Mouse (Mus musculus) MEL (cell line): ENCODE results near the gene Tmem91. TPM values are rescaled to one million over a fixed set of nuclear protein-coding genes. Genes with fewer than 3 reads are reported as not detected.

ENCODE experiments used
- DNase-seq: peaks from one replicate; pipeline ENCODE4 v3.0.0; 2011; ENCODE audit warnings: low read depth, low spot score
- H3K27ac ChIP-seq: 2 replicates; pipeline ENCODE4 v1.5.1; 2012; ENCODE audit warnings: low read depth, mild to moderate bottlenecking, control low read depth, low read length, moderate library complexity; ENCODE audit not compliant: control insufficient read depth
- H3K27me3 ChIP-seq, 2 experiments: fragments of 150-350 bp in 1 of 2; sonication (generic) in 1 of 2; 2 replicates each; pipeline ENCODE4 v1.6.1; 2012; ENCODE audit warnings: low read length in 2 of 2, mild to moderate bottlenecking in 2 of 2, improper control_type of control experiment in 1 of 2, moderate library complexity in 1 of 2; ENCODE audit not compliant: insufficient read depth in 2 of 2, control insufficient read depth in 1 of 2
- H3K36me3 ChIP-seq, 2 experiments: 2 replicates each; pipeline ENCODE4 v1.6.1; 2012 to 2014; ENCODE audit warnings: low read length in 2 of 2, improper control_type of control experiment in 1 of 2, inconsistent platforms in 1 of 2, mild to moderate bottlenecking in 1 of 2; ENCODE audit not compliant: insufficient read depth in 2 of 2, control insufficient read depth in 1 of 2
- H3K4me1 ChIP-seq, 2 experiments: fragments of 150-350 bp in 1 of 2; sonication (generic) in 1 of 2; 2 replicates each; pipeline ENCODE4 v1.6.1; 2012; ENCODE audit warnings: low read length in 2 of 2, improper control_type of control experiment in 1 of 2, mild to moderate bottlenecking in 1 of 2; ENCODE audit not compliant: insufficient read depth in 2 of 2, control insufficient read depth in 1 of 2
- H3K4me3 ChIP-seq, 2 experiments: fragments of 150-350 bp in 1 of 2; sonication (generic) in 1 of 2; 2 replicates each; pipeline ENCODE4 v1.5.1; 2012; ENCODE audit warnings: low read depth in 2 of 2, low read length in 2 of 2, mild to moderate bottlenecking in 2 of 2, moderate library complexity in 2 of 2, control low read depth in 1 of 2, improper control_type of control experiment in 1 of 2; ENCODE audit not compliant: control insufficient read depth in 1 of 2, insufficient read depth in 1 of 2
- H3K79me2 ChIP-seq: 2 replicates; pipeline ENCODE4 v1.6.1; 2012; ENCODE audit warnings: mild to moderate bottlenecking, low read length, moderate library complexity; ENCODE audit not compliant: control insufficient read depth, poor library complexity, insufficient read depth
- H3K9ac ChIP-seq: 2 replicates; pipeline ENCODE4 v1.6.1; 2012; ENCODE audit warnings: low read depth, mild to moderate bottlenecking, control low read depth, low read length, moderate library complexity; ENCODE audit not compliant: control insufficient read depth, poor library complexity, severe bottlenecking
- H3K9me3 ChIP-seq: fragments of 150-350 bp; sonication (generic); replicated peaks from 2 replicates; pipeline ENCODE4 v1.6.1; 2012; ENCODE audit warnings: mild to moderate bottlenecking, low read length, improper control_type of control experiment, moderate library complexity; ENCODE audit not compliant: insufficient read depth
- BHLHE40 ChIP-seq: IDR thresholded peaks from 2 replicates; pipeline ENCODE4 v1.6.1; 2012; ENCODE audit warnings: low read depth, mild to moderate bottlenecking, inconsistent platforms, low read length, improper control_type of control experiment, borderline replicate concordance
- E2F4 ChIP-seq: IDR thresholded peaks from 2 replicates; pipeline ENCODE4 v1.6.1; 2011; ENCODE audit warnings: low read depth, low read length, improper control_type of control experiment, borderline replicate concordance
- GATA1 ChIP-seq: IDR thresholded peaks from 2 replicates; pipeline ENCODE4 v1.6.1; 2011; ENCODE audit warnings: low read depth, low read length, improper control_type of control experiment
- HCFC1 ChIP-seq: IDR thresholded peaks from 2 replicates; pipeline ENCODE4 v1.6.1; 2012; ENCODE audit warnings: low read depth, mild to moderate bottlenecking, inconsistent platforms, low read length, improper control_type of control experiment, moderate library complexity
- JUND ChIP-seq: IDR thresholded peaks from 2 replicates; pipeline ENCODE4 v1.6.1; 2011; ENCODE audit warnings: low read depth, mild to moderate bottlenecking, improper control_type of control experiment, low read length
- MAX ChIP-seq: IDR thresholded peaks from 2 replicates; pipeline ENCODE4 v1.6.1; 2011; ENCODE audit warnings: low read length, improper control_type of control experiment
- MEF2A ChIP-seq: IDR thresholded peaks from 2 replicates; pipeline ENCODE4 v1.6.1; 2014; ENCODE audit warnings: low read depth, mild to moderate bottlenecking, inconsistent platforms, low read length, improper control_type of control experiment; ENCODE audit not compliant: poor library complexity, insufficient replicate concordance, severe bottlenecking; ENCODE audit errors: extremely low read depth
- MYC ChIP-seq: IDR thresholded peaks from 2 replicates; pipeline ENCODE4 v1.6.1; 2011; ENCODE audit warnings: low read depth, mild to moderate bottlenecking, low read length, improper control_type of control experiment, moderate library complexity
- NRF1 ChIP-seq: IDR thresholded peaks from 2 replicates; pipeline ENCODE4 v1.6.1; 2014; ENCODE audit warnings: low read depth, mild to moderate bottlenecking, inconsistent platforms, low read length, improper control_type of control experiment, moderate library complexity; ENCODE audit not compliant: poor library complexity, insufficient read depth, severe bottlenecking
- POLR2A ChIP-seq, 2 experiments: IDR thresholded peaks; 2 replicates each; pipeline ENCODE4 v1.6.1; 2011 to 2012; ENCODE audit warnings: low read length in 2 of 2, mild to moderate bottlenecking in 2 of 2, control low read depth in 1 of 2, improper control_type of control experiment in 1 of 2, low read depth in 1 of 2, moderate library complexity in 1 of 2; ENCODE audit not compliant: control insufficient read depth in 1 of 2, insufficient read depth in 1 of 2, poor library complexity in 1 of 2
- POLR2AphosphoS2 ChIP-seq: IDR thresholded peaks from 2 replicates; pipeline ENCODE4 v1.6.1; 2011; ENCODE audit warnings: low read length, improper control_type of control experiment
- POLR2AphosphoS5 ChIP-seq: IDR thresholded peaks from 2 replicates; pipeline ENCODE4 v1.6.1; 2012; ENCODE audit warnings: low read depth, borderline replicate concordance, mild to moderate bottlenecking, inconsistent platforms, low read length, moderate library complexity, mixed read lengths
- TBP ChIP-seq: IDR thresholded peaks from 2 replicates; pipeline ENCODE4 v1.8.0; 2011; ENCODE audit warnings: low read depth, low read length, improper control_type of control experiment
- USF2 ChIP-seq, 2 experiments: IDR thresholded peaks; 2 replicates each; pipeline ENCODE4 v1.6.1; 2011 to 2012; ENCODE audit warnings: improper control_type of control experiment in 2 of 2, low read length in 2 of 2, borderline replicate concordance in 1 of 2, inconsistent platforms in 1 of 2, low read depth in 1 of 2, mild to moderate bottlenecking in 1 of 2; ENCODE audit not compliant: insufficient read depth in 1 of 2
- ZC3H11A ChIP-seq: IDR thresholded peaks from 2 replicates; pipeline ENCODE4 v1.6.1; 2012; ENCODE audit warnings: low read depth, mild to moderate bottlenecking, inconsistent platforms, low read length, improper control_type of control experiment
- polyA plus RNA-seq, 2 experiments: library from polyadenylated mRNA; stranded (reverse) in 1 of 2; unstranded in 1 of 2; fragments of >175 nt in 1 of 2; fragments of >200 nt in 1 of 2; gene quantifications; 2 replicates each; pipeline versions ENCODE4 v1.2.1 to v1.2.4; 2012; ENCODE audit warnings: low replicate concordance in 2 of 2, low read depth in 1 of 2; ENCODE audit not compliant: insufficient read length in 2 of 2, insufficient read depth in 1 of 2, missing spikeins in 1 of 2
- total RNA-seq: library from RNA; depleted of rRNA; stranded (reverse); fragments of 300-350 nt; gene quantifications from 2 replicates; pipeline ENCODE4 v1.2.3, GENCODE M21; 2012

Gene Tmem91
- total and polyA plus RNA-seq, 3 experiments = 0.89 to 3.3 TPM; not detected in 1

- TF ChIP-seq NRF1 (no peak), GATA1 (no peak), POLR2AphosphoS2 (no peak), MYC (no peak), TBP (no peak), USF2 (IDR thresholded peaks at IDR 0.05; ENCODE audit: borderline replicate concordance in 1 of 2, insufficient read depth in 1 of 2, low read depth in 1 of 2, low read length in 2 of 2) (no peak), E2F4 (no peak), JUND (no peak), MAX (no peak), BHLHE40 (no peak), HCFC1 (no peak), ZC3H11A (no peak), MEF2A (no peak)
- Histone ChIP-seq H3K27ac (no peak overlapping the region), H3K36me3 (peaks cover 13 to 17% of the 10 kb centered on the region in 2 experiments), H3K4me3 (no peak overlapping the region), H3K4me1 (peaks cover 0 to 2% of the 10 kb centered on the region in 2 experiments; a peak in 1 of 4 replicates), H3K79me2 (peaks cover 5% of the 10 kb centered on the region; the same call in 1 of the 2 replicates), H3K9ac (no peak overlapping the region), H3K9me3 (no peaks in the 10 kb centered on the region), H3K27me3 (no peaks in the 10 kb centered on the region)
- no peak for DNase-seq
These were observed 30.9 kb upstream of the Tmem91 start for GRCm38 (mm10) chr7:25705801-25706251.

DNA sequence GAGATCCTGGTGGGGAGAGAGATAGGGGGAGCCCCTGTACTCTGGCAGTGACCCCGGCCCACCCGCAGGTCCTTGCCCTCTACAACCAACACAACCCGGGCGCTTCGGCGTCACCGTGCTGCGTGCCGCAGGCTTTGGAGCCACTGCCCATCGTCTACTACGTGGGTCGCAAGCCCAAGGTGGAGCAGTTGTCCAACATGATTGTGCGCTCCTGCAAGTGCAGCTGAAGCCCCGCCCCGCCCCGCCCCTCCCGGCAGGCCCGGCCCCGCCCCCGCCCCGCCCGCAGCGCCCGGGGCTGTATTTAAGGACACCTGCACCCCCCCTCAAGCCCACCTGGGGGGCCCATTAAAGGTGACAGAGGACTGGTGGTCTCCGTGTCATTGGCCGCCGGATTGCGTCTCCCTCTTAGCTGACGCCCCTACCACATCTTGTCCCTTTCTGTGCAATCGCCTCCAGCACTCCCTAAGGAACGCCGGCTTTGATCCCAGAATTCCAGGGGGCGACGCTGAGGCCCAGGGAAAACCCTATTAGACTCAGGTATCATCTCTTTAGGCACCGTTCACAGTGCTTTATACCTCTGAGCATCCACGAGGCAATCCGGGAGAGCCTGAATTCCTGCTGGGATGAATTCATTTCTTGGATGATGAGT lies 29.9 kb upstream of the Tmem91 start:
- H3K36me3 ChIP-seq = peaks cover 17% of the 10 kb centered on the region in 2 experiments

More for the DNA sequence above, 29.9 kb upstream of the Tmem91 start:
- TF ChIP-seq ZC3H11A (no peak), POLR2AphosphoS5 (no peak), MYC (no peak), POLR2A (IDR thresholded peaks at IDR 0.05; ENCODE audit: control insufficient read depth in 1 of 2, insufficient read depth in 1 of 2, low read depth in 1 of 2, low read length in 2 of 2, poor library complexity in 1 of 2) (peak in 1 of 2 experiments; percentile 49; a peak in 2 of 4 replicates)
- TF ChIP-seq, all 39 proteins: peak for 1
- peaks cover 0 to 2% of the 10 kb centered on the region in 2 experiments; a peak in 1 of 4 replicates for H3K4me1 ChIP-seq
- no peaks in the 10 kb centered on the region for H3K9me3 ChIP-seq
- peaks cover 9% of the 10 kb centered on the region; the same call in 1 of the 2 replicates for H3K79me2 ChIP-seq
- peak; percentile 27 for DNase-seq
- no peak overlapping the region for H3K4me3 ChIP-seq
- no peak overlapping the region for H3K9ac ChIP-seq
- no peaks in the 10 kb centered on the region for H3K27me3 ChIP-seq
- H3K27ac ChIP-seq = no peak overlapping the region
